Mouse (Mus musculus) kidney, postnatal 36 days (tissue): ENCODE measurements around the gene Plpp7.

Experiments
- DNase-seq, 2 experiments: peaks; one replicate each; pipeline ENCODE4 v3.0.0; 2021 to 2022; ENCODE audit warnings: mixed read lengths in 2 of 2

Gene Plpp7

DNA sequence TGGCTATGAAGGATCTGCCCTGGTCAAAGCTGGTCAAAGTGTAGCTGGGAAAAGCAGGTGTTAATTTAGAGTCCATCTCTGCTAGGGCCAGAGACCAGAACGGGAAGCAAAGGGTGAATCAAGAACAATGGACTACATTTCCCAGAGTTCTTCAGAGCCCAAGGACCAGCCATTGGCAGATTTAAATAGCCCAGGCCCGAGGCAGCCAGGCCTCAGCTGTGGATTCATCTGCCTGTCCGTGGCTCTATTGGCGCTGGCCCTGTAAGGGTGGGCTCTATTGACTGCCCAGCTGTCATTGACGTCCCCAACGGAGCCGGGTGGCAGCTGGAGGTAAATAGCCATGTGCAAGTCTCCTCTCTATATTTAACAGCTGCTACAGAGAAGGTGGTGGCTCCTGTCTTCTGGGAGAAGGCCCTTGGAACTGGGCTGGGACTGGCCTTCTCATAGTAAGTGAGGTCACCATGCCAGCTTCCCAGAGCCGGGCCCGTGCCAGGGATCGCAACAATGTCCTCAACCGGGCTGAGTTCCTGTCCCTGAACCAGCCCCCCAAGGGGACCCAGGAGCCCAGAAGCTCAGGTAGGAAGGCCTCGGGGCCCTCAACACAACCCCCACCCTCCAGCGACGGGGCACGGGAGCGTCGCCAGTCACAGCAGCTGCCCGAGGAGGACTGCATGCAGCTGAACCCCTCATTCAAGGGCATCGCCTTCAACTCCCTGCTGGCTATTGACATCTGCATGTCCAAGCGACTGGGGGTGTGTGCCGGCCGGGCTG lies at the start of gene Plpp7:
Gene Plpp7 (plus strand): TSS at position 178 of the 771 bp plus-strand sequence.
- DNase-seq = peak; percentile 66 to 71

- peak in 1 of 2 experiments; percentile 17 for DNase-seq
Measured at GRCm38 (mm10) chr2:32046009-32046408, 49.3 kb upstream of the Plpp7 start.

- no peak for DNase-seq
Measured at GRCm38 (mm10) chr2:32047323-32047722, 48.0 kb upstream of the Plpp7 start.

- no peak for DNase-seq
Measured at GRCm38 (mm10) chr2:32051791-32052190, 43.5 kb upstream of the Plpp7 start.

GRCm38 (mm10) chr2:32052418-32052817 lies 42.9 kb upstream of the Plpp7 start:
- no peak for DNase-seq

- no peak for DNase-seq
Measured at GRCm38 (mm10) chr2:32055357-32055965, 39.9 kb upstream of the Plpp7 start.

DNA sequence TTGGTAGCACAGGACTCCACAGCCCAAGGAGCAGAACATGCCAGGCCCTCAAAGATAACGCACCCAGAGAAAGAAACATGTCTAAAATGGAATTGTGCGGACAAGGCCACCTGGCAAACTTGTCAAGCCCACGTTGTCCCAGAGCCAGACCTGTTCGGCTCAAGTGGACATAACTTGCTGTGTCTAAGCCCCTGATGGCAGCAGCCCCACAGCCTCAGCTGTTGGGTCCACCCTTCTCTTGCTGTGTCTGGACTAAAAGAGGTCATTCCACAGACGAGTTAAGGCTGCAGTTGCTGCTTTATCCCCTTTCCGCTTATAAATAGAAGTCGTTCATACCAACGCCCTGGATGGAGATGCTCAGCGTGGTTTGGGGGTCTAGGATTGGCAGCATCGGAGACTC lies 38.8 kb upstream of the Plpp7 start:
- DNase-seq = no peak

GRCm38 (mm10) chr2:32057360-32057759 lies 38.0 kb upstream of the Plpp7 start:
- no peak for DNase-seq

GRCm38 (mm10) chr2:32057794-32058193 lies 37.5 kb upstream of the Plpp7 start:
- DNase-seq = no peak

DNA sequence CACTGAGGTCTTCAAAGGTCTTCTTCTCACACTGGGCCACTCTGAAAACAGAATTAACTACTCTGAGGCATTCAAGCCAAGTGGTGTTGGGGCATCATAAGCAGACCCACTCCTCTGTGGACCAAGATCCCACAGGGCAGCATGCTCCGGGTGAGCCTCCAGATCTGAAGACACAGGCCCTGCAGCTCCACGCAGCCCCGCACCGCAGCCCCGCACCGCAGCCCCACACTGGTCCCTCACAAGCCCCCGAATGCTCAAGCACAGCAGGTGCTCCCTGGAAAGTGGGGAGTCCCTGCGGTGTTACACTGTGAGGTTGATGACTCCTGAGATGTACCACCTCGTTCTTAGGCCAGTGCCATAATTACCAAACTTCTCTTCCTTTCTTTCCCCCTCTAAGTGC lies 37.1 kb upstream of the Plpp7 start:
- no peak for DNase-seq

- no peak for DNase-seq
Measured at GRCm38 (mm10) chr2:32058716-32059115, 36.6 kb upstream of the Plpp7 start.

DNA sequence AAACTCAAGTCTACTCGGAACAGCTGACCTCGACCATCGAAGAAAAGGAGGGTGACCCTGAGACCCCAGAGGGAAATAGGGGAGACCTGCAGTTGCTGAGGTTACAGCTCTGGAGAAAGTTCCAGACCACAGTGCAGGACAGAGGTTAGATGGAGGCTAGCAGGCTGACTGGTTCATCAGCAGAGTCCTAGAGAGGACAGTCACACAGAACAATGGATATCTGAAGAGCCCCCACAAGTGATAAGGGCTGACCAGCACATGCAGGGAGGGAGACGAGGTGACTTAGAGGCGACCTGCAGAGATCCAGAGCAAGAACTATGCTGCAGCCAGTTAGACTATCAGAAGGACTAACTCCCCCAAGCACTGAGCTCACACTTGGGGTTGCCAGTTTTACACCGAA lies 35.7 kb upstream of the Plpp7 start:
- no peak for DNase-seq

GRCm38 (mm10) chr2:32060228-32060805 lies 35.0 kb upstream of the Plpp7 start:
- DNase-seq = no peak

GRCm38 (mm10) chr2:32061189-32061588 lies 34.1 kb upstream of the Plpp7 start:
- no peak for DNase-seq

GRCm38 (mm10) chr2:32061722-32062505 lies 33.4 kb upstream of the Plpp7 start:
- no peak for DNase-seq

DNA sequence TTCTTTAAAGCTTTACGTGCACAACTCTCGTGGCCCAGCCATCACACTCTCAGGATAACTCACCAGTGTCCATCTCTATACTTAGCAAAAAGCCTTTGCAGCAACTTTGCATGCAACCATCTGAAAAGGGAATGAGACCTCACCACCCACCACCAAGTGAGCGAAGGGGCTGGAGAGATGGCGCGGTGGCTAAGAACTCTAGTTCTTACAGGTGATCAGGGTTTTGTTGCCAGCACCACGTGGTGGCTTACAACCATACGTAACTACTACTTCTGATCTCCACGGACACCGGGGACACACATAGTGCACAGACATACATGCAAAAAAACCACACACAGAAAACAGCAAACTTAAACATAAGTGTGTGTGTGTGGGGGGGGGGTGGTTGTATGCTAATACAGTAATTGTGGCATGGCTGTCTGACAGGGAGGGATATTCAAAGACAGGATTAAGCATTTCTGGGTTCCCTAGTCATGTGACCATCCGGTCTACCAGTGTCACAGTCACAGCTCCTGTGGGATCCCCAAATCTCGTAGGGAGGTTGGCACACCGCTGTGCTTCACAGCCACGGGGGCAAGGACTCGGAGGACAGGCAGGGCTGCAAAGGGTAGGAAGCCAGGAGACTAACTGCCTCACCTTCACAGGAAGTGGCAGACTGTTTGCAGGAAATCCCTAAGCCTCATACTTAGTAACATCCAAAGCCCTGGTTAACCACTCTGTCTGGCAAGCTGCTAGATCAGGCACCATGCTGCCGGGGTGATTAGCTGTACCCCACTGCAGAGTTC lies 32.5 kb upstream of the Plpp7 start:
- no peak for DNase-seq

GRCm38 (mm10) chr2:32063451-32064151 lies 31.7 kb upstream of the Plpp7 start:
- no peak for DNase-seq

GRCm38 (mm10) chr2:32064913-32065312 lies 30.4 kb upstream of the Plpp7 start:
- no peak for DNase-seq

DNA sequence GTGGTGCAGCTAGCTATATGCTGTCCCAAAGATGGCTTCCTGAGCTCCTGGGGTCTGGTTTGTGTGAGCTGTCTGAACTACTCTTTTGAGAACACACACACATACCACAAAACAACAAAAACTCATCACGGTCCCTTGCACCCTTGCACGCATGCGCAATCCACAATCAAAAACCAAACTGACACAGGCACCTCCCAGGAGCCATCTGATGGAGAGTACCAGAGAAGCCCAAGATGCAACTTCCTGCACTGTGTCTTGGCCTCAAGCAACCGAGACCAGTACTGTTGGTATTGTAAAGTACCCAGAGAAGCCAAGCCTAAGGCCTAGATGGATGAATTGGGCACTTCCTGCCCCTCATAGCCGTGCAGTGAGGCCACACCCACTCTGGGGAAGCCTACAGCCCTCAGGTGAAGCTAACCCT lies 29.9 kb upstream of the Plpp7 start:
- no peak for DNase-seq

- DNase-seq = peak; percentile 26 to 57
Measured at GRCm38 (mm10) chr2:32066005-32066404, 29.3 kb upstream of the Plpp7 start.

DNA sequence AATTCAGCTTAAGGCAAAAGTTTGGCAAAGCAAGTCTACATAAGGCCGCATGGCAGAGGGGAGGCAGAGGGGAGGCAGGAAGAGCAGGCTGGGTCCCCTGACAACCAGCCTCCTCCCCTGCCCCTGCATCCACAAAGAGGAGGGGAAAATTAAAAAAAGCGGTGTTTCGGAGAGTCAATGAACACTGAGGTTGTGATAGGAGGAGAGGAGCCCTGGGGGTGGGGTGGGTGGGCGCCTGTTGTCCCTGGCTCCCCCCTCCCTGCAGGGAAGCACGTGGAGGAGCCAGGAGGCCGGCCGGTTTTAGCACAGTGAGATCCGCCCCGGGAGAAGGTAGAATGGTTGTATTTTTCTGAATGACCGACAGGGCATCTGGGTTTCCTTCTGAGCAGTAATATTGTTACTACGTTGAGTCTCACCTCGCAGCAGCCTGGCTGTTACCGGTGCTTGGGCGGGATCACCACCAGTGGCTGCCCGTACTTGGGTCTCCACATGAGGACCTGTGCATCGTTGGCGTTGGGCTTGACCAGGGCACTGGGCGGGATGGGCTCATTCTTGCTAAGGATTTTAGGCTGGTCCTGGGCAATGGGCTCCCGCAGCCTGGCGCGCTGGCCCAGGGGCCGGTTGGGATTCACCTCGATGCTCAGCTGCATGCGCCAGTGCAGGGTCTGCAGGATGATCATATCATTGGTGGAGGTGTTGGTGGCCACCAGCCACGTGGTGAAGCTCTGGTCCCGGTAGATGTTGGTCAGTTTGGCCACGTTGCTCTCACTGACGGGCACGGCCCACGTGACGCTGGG lies 26.3 kb upstream of the Plpp7 start:
- DNase-seq = no peak
